Mouse (Mus musculus): ENCODE measurements around the gene Mgat4b. TPM values are rescaled to one million over a fixed set of nuclear protein-coding genes. Genes with fewer than 3 reads are reported as not detected.

The Mgat4b gene
- total and polyA plus RNA-seq, 2 experiments from 2014 or later = 74.6 to 108 TPM

DNA sequence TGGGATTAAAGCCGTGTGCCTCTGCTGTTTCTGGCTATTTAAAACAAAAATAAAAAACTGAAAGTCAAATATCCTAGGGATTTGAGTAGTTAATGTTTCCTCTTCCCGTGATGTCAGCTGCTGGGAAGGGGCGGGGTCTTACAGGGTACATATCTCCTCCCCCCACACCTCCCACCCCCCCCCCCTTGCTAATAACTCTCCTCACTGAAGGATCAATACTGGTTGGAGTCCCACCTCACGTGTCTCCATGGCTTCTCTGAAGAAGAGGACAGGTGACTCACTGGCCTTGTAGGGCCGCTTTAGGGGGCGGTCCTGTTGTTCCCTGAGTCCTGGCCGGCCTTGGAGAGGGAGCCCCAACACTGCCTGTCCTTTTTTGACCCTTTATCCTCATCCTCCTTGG, 22.0 kb upstream of the Mgat4b start:
- WGBS = 84% methylated on average over 7 of the region's 7 CpGs
- Histone ChIP-seq H3K4me1 (ENCODE audit: insufficient read depth, low read length) (no peaks in the 10 kb centered on the region), H3K9me3 (ENCODE audit: low read length) (no peaks in the 10 kb centered on the region), H3K27me3 (ENCODE audit: insufficient read depth, low read length) (no peaks in the 10 kb centered on the region), H3K4me3 (ENCODE audit: low read length) (no peak overlapping the region), H3K36me3 (ENCODE audit: insufficient read depth, low read length) (peaks cover 4% of the 10 kb centered on the region; the same call in 1 of the 2 replicates), H3K9ac (replicated peaks; ENCODE audit: low read length) (no peak overlapping the region), H3K27ac (no peak overlapping the region), H3K4me2 (ENCODE audit: low read depth, low read length) (no peak overlapping the region)
- DNase-seq (ENCODE audit: low spot score) (no peak), ATAC-seq (no peak)
- TF ChIP-seq CTCF (IDR thresholded peaks at IDR 0.05; ENCODE audit: low read depth) = no peak

DNA sequence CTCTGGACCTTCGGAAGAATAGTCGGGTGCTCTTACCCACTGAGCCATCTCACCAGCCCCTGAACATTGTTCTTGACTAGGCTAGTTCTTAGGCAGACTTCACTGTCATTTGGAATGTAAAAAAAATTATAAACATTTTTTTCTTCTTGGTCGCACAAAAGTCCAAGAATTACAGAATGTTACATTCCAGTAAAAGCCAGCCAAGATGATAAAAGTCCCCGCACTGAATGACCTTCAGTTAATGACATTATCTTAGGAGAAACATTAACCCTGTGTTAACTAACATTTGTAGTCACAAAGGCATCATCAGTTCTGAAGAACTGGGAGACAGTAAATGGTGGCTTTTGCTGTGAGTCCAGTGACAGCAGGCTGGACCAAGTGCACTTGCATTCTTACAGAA, 20.3 kb upstream of the Mgat4b start:
- no peak overlapping the region for H3K9ac ChIP-seq (replicated peaks; ENCODE audit: low read length)
- DNase-seq (ENCODE audit: low spot score) = no peak
- no peak for ATAC-seq
- H3K36me3 ChIP-seq (ENCODE audit: insufficient read depth, low read length) = peaks cover 11% of the 10 kb centered on the region; the same call in 1 of the 2 replicates
- no peak overlapping the region for H3K4me2 ChIP-seq (ENCODE audit: low read depth, low read length)
- no peaks in the 10 kb centered on the region for H3K9me3 ChIP-seq (ENCODE audit: low read length)
- H3K27ac ChIP-seq = no peak overlapping the region
- no peaks in the 10 kb centered on the region for H3K27me3 ChIP-seq (ENCODE audit: insufficient read depth, low read length)
- WGBS = 88% methylated on average over 4 of the region's 4 CpGs
- no peak for TF ChIP-seq CTCF (IDR thresholded peaks at IDR 0.05; ENCODE audit: low read depth)
- no peaks in the 10 kb centered on the region for H3K4me1 ChIP-seq (ENCODE audit: insufficient read depth, low read length)
- H3K4me3 ChIP-seq (ENCODE audit: low read length) = no peak overlapping the region

DNA sequence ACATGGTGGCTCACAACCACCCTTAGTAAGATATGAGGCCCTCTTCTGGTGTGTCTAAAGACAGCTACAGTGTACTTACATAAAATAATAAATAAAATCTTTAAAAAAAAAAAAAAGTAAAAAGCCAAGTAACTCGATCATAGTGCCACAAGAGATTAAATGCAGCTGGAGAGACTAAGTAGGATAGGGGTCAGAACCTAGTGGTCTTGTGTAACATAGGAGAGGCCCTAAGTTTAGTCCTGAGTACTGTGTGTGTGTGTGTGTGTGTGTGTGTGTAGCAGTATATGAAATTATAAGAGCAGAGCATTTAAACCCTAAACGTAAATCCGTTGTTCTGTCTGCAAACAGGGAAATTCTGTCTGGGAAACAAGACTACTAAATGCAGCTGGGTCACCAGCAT, 18.4 kb upstream of the Mgat4b start:
- DNase-seq (ENCODE audit: low spot score) (no peak), ATAC-seq (no peak)
- Histone ChIP-seq H3K36me3 (ENCODE audit: insufficient read depth, low read length) (peaks cover 11% of the 10 kb centered on the region; the same call in 1 of the 2 replicates), H3K4me2 (ENCODE audit: low read depth, low read length) (no peak overlapping the region), H3K9ac (replicated peaks; ENCODE audit: low read length) (no peak overlapping the region), H3K9me3 (ENCODE audit: low read length) (no peaks in the 10 kb centered on the region), H3K27ac (no peak overlapping the region), H3K4me3 (ENCODE audit: low read length) (no peak overlapping the region), H3K4me1 (ENCODE audit: insufficient read depth, low read length) (no peaks in the 10 kb centered on the region), H3K27me3 (ENCODE audit: insufficient read depth, low read length) (no peaks in the 10 kb centered on the region)
- no peak for TF ChIP-seq CTCF (IDR thresholded peaks at IDR 0.05; ENCODE audit: low read depth)
- 93% methylated on average over 3 of the region's 3 CpGs for WGBS

DNA sequence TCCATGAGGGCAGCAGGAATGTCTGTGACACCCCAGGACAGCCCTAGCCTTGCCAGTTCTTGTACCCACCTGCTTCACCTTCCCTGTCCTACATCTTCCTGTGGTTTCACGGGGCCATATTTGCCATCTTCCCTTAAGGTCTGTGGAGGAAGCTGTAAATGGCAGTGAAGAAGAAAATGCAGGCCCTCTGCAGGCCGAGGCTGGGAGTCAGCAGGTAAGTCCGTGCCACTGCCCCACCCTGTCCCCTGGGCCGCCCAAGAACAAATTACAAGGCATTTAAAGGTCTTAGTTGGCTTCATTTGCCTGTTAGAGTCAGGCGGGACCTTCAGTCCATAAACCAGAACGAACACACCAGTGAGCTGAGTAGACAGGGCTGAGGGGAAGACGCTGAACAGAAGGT, 16.6 kb upstream of the Mgat4b start:
- no peak overlapping the region for H3K4me3 ChIP-seq (ENCODE audit: low read length)
- ATAC-seq = no peak
- no peak for TF ChIP-seq CTCF (IDR thresholded peaks at IDR 0.05; ENCODE audit: low read depth)
- no peaks in the 10 kb centered on the region for H3K9me3 ChIP-seq (ENCODE audit: low read length)
- no peaks in the 10 kb centered on the region for H3K27me3 ChIP-seq (ENCODE audit: insufficient read depth, low read length)
- no peak overlapping the region for H3K27ac ChIP-seq
- H3K4me1 ChIP-seq (ENCODE audit: insufficient read depth, low read length) = no peaks in the 10 kb centered on the region
- no peak overlapping the region for H3K4me2 ChIP-seq (ENCODE audit: low read depth, low read length)
- peaks cover 15% of the 10 kb centered on the region for H3K36me3 ChIP-seq (ENCODE audit: insufficient read depth, low read length)
- H3K9ac ChIP-seq (replicated peaks; ENCODE audit: low read length) = no peak overlapping the region
- DNase-seq (ENCODE audit: low spot score) = no peak
- WGBS = 81% methylated on average over 7 of the region's 7 CpGs

DNA sequence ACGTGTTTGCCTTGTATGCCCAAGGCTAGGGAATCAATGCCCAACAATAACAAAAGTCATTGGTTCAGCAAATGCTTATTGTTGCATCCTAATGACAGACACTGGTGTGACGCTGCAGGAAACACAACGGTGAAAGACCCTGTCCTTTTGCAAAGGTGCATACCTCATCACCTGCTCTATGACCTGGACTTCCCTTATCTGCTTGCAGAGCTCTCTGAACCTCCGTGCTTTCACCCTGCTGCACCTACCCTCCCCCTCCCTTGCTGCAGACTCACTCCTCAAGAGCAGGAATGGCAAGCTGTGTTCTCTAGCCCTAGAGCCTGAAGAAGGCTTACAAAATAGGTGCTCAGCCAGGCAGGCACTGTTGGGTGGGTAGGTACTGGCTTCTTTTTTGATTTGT, 15.9 kb upstream of the Mgat4b start:
- Histone ChIP-seq H3K36me3 (ENCODE audit: insufficient read depth, low read length) (peaks cover 22% of the 10 kb centered on the region), H3K9ac (replicated peaks; ENCODE audit: low read length) (no peak overlapping the region), H3K4me1 (ENCODE audit: insufficient read depth, low read length) (no peaks in the 10 kb centered on the region), H3K4me3 (ENCODE audit: low read length) (no peak overlapping the region), H3K4me2 (ENCODE audit: low read depth, low read length) (no peak overlapping the region), H3K27me3 (ENCODE audit: insufficient read depth, low read length) (no peaks in the 10 kb centered on the region), H3K27ac (no peak overlapping the region), H3K9me3 (ENCODE audit: low read length) (no peaks in the 10 kb centered on the region)
- ATAC-seq (no peak), DNase-seq (ENCODE audit: low spot score) (no peak)
- 86% methylated on average over 4 of the region's 4 CpGs for WGBS
- no peak for TF ChIP-seq CTCF (IDR thresholded peaks at IDR 0.05; ENCODE audit: low read depth)

DNA sequence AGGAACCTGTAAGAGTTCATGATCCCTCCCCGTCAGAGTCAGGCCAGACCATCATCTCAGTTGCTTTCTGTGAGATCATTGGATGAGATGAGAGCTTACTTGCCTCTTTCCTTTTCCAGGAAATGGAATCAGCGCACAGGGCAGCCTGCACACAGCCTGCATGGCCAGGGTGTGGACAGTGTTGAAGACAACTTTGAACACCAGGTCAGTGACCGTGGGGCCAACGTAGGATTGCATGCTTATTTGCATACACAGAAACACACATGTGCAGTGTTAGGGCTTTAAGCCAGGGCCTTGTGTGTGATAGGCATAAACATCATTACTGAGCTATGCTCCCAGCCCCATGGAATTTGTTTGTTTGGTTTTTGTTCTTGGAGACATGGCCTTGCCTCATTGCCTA, 13.2 kb upstream of the Mgat4b start:
- no peak overlapping the region for H3K4me3 ChIP-seq (ENCODE audit: low read length)
- DNase-seq (ENCODE audit: low spot score) = no peak
- TF ChIP-seq CTCF (IDR thresholded peaks at IDR 0.05; ENCODE audit: low read depth) = no peak
- H3K27ac ChIP-seq = no peak overlapping the region
- H3K27me3 ChIP-seq (ENCODE audit: insufficient read depth, low read length) = no peaks in the 10 kb centered on the region
- H3K9me3 ChIP-seq (ENCODE audit: low read length) = no peaks in the 10 kb centered on the region
- no peak for ATAC-seq
- 90% methylated on average over 4 of the region's 4 CpGs for WGBS
- H3K9ac ChIP-seq (replicated peaks; ENCODE audit: low read length) = no peak overlapping the region
- H3K4me2 ChIP-seq (ENCODE audit: low read depth, low read length) = no peak overlapping the region
- peaks cover 48% of the 10 kb centered on the region for H3K36me3 ChIP-seq (ENCODE audit: insufficient read depth, low read length)
- no peaks in the 10 kb centered on the region for H3K4me1 ChIP-seq (ENCODE audit: insufficient read depth, low read length)

DNA sequence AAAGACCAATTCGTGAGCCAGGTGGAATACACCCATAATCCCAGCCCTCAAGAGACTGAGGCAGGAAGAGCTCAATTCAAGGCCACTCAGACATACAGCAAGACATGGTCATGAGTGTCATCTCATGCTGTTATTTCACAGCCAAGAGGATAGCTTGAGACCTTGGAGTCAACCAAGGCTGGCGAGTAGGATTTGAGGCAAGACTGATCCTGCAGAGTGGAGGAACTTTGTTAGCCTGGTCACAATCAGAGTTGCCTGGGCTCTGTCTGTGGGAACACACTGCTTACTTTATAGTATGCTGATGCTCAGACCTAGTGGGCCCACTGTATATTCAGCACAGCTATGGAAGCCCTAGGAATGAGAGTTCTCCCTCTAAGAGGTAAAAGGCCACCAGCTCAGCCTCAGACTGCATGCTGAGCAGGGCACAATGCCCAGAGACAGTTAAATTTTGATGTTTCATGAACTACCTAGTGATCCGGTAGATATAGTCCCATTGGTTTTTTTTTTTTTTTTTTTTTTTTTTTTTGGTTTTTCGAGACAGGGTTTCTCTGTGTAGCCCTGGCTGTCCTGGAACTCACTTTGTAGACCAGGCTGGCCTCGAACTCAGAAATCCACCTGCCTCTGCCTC, 12.4 kb upstream of the Mgat4b start:
- no peak for ATAC-seq
- Histone ChIP-seq H3K4me2 (ENCODE audit: low read depth, low read length) (no peak overlapping the region), H3K4me3 (ENCODE audit: low read length) (no peak overlapping the region), H3K9ac (replicated peaks; ENCODE audit: low read length) (no peak overlapping the region), H3K4me1 (ENCODE audit: insufficient read depth, low read length) (no peaks in the 10 kb centered on the region), H3K27ac (no peak overlapping the region), H3K36me3 (ENCODE audit: insufficient read depth, low read length) (peaks cover 53% of the 10 kb centered on the region), H3K27me3 (ENCODE audit: insufficient read depth, low read length) (no peaks in the 10 kb centered on the region), H3K9me3 (ENCODE audit: low read length) (no peaks in the 10 kb centered on the region)
- DNase-seq (ENCODE audit: low spot score) = no peak
- TF ChIP-seq CTCF (IDR thresholded peaks at IDR 0.05; ENCODE audit: low read depth) = no peak
- WGBS = 88% methylated on average over 4 of the region's 5 CpGs
